In the genomic region with DNA sequence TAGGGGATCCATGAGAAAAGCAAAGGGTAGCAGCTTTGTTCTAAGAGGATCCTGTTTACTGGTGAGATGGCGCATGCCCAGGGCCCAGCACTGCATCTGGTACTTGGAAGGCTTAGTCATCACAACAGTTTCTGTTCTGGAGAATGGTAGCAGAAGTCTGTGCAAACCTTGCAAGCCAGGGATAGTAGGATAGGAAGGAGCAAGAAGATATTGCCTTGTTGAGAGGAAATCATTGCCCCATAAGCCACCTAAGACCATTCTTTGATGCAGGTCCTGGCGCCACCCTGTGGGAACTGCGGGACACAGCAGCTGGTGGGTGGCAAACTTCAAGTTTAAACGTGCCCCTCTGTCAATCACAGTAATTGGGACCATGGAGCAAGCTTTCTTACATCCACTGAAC, we compare ENCODE assay signal across 9 mouse cellular contexts.
DNase-seq lines count a peak whose midpoint lies in the region; ATAC-seq and TF ChIP-seq lines count a peak whose summit lies in the region.
"Had no signal": no experiment of that assay in that cellular context is flagged by ENCODE, and none has a peak within 500 bp of the region (broad histone marks: within the 10 kb centered on the region; RNA-seq: fewer than 3 reads in every experiment).

No protein-coding gene starts in this region.

- ATAC-seq in hindbrain, embryonic 13.5 days (ENCODE audit: low FRiP score) = no peak

- H3K36me3 ChIP-seq in hindbrain, embryonic 13.5 days = no peaks in the 10 kb centered on the region

- peak; percentile 28; the same call in 1 of the 2 replicates for TF ChIP-seq CTCF in lung, adult 2 months (IDR thresholded peaks at IDR 0.05; ENCODE audit: insufficient read depth, low read length)
- peak; percentile 24; the same call in 1 of the 2 replicates for TF ChIP-seq CTCF in embryonic fibroblast, embryonic 13.5 days (IDR thresholded peaks at IDR 0.05; ENCODE audit: borderline replicate concordance, insufficient read depth, low read length)

- H3K9me3 ChIP-seq in hindbrain, embryonic 13.5 days = no peaks in the 10 kb centered on the region

- TF ChIP-seq POLR2A in lung, adult 2 months (IDR thresholded peaks at IDR 0.05; ENCODE audit: borderline replicate concordance, extremely low read depth, low read depth, low read length) = no peak
- TF ChIP-seq POLR2A in embryonic fibroblast, embryonic 13.5 days (IDR thresholded peaks at IDR 0.05; ENCODE audit: low read depth, low read length) = no peak

- peak; percentile 46 for DNase-seq in adrenal gland, postnatal 14 days
- no peak for DNase-seq in adrenal gland, adult 2 months
- DNase-seq in lung, adult 2 months = no peak
- no peak for DNase-seq in lung, postnatal 14 days
- DNase-seq in retina, postnatal 7 days (ENCODE audit: low read depth, low spot score) = peak; percentile 6
- no peak for DNase-seq in heart, postnatal 10 days
- DNase-seq: gastrocnemius, postnatal 14 days had no signal

- intact Hi-C loops in heart, postnatal 10 days (cut with DNase I) = no loop called here

- no peak overlapping the region for H3K9ac ChIP-seq in hindbrain, embryonic 13.5 days

- no peaks in the 10 kb centered on the region for H3K27me3 ChIP-seq in hindbrain, embryonic 13.5 days

- WGBS in lung, adult 2 months = 78% methylated on average over 4 of the region's 4 CpGs
- WGBS in hindbrain, embryonic 13.5 days = 77% methylated on average over 4 of the region's 4 CpGs

- no peak overlapping the region for H3K4me3 ChIP-seq in lung, adult 2 months (replicated peaks; ENCODE audit: extremely low read depth, low read depth, low read length)
- no peak overlapping the region for H3K4me3 ChIP-seq in embryonic fibroblast, embryonic 13.5 days (ENCODE audit: insufficient read depth, low read length)
- no peak overlapping the region for H3K4me3 ChIP-seq in hindbrain, embryonic 13.5 days

- no peak overlapping the region for H3K27ac ChIP-seq in embryonic fibroblast, embryonic 13.5 days (ENCODE audit: insufficient read depth, low read length)
- H3K27ac ChIP-seq in hindbrain, embryonic 13.5 days = no peak overlapping the region

- H3K4me1 ChIP-seq in lung, adult 2 months (ENCODE audit: control insufficient read depth, insufficient read depth, low read length) = no peaks in the 10 kb centered on the region
- H3K4me1 ChIP-seq in embryonic fibroblast, embryonic 13.5 days (ENCODE audit: control insufficient read depth, insufficient read depth, low read length) = no peaks in the 10 kb centered on the region
- H3K4me1 ChIP-seq in hindbrain, embryonic 13.5 days (replicated peaks) = no peaks in the 10 kb centered on the region

- H3K4me2 ChIP-seq in hindbrain, embryonic 13.5 days = no peak overlapping the region

Comparison
In these comparisons a context has a peak if more than half of its experiments do, and no peak if none do; other contexts are left out.
1. DNase-seq: peak in adrenal gland, postnatal 14 days (single experiment) and retina, postnatal 7 days (single experiment); none in adrenal gland, adult 2 months (single experiment), lung, adult 2 months (single experiment), lung, postnatal 14 days (single experiment) and heart, postnatal 10 days (0 of 2).